Mouse (Mus musculus) liver, postnatal 0 days (tissue): ENCODE results near the gene Inmt.

Source experiments
- CTCF ChIP-seq: sonication (generic); IDR thresholded peaks from 2 replicates; pipeline ENCODE4 v1.5.1; 2016; ENCODE audit warnings: antibody characterized with exemption, low read depth
- EP300 ChIP-seq: IDR thresholded peaks from 2 replicates; pipeline ENCODE4 v1.6.1; 2016; ENCODE audit warnings: antibody characterized with exemption, low read depth, mild to moderate bottlenecking

- no peak for TF ChIP-seq CTCF
- TF ChIP-seq EP300 = no peak
Measured at GRCm38 (mm10) chr6:55138343-55138742, 36.5 kb downstream of the Inmt start.
